Mouse (Mus musculus): ENCODE results near the gene Snf8. TPM values are rescaled to one million over a fixed set of nuclear protein-coding genes. Genes with fewer than 3 reads are reported as not detected.
A peak's percentile ranks its signal among the peaks of the same experiment; 100 is the strongest.

Snf8 gene
- total and polyA plus RNA-seq, 3 experiments: 70.8 to 199 (median 113) TPM

DNA sequence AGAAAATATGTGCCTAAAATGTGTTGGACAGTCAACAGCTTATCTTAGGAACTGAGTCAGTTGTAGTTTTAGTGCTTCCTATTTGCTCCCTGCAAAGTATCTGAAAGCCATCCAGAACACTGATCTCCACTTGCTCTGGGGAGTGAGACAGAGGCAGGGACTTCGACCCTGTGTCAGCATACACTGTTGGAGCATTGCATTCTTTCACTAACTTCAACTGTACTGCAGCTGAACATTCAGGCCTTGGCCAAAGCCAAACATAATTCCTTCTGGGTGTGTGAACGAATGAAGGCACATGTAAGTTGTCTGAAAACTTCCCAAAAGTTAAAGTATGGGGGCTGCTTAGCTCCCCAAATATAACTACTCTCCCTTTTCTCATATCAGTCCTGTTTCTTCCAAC lies 12.1 kb downstream of the Snf8 start:
- Histone ChIP-seq H3K36me3 (replicated peaks in 1 of 2; ENCODE audit: control insufficient read depth in 1 of 2, insufficient read depth in 1 of 2, low read length in 1 of 2) (peaks cover 54 to 88% of the 10 kb centered on the region in 2 experiments), H3K4me3 (replicated peaks in 1 of 3; ENCODE audit: low read depth in 2 of 3, low read length in 2 of 3, poor library complexity in 1 of 3) (no peak overlapping the region), H3K4me1 (ENCODE audit: control insufficient read depth in 1 of 2, insufficient read depth in 2 of 2) (peaks cover 14 to 77% of the 10 kb centered on the region in 2 experiments), H3K27me3 (replicated peaks) (no peaks in the 10 kb centered on the region), H3K27ac (ENCODE audit: insufficient read depth, low read depth) (peak overlapping the region; percentile 76), H3K4me2 (ENCODE audit: insufficient read depth, low read depth, poor library complexity, severe bottlenecking) (no peak overlapping the region), H3K79me2 (replicated peaks; ENCODE audit: control insufficient read depth, extremely low read depth, insufficient read depth, poor library complexity, severe bottlenecking) (0 out of 2 replicates have a peak, but pooled peaks cover 2% of the 10 kb centered on the region), H3K9ac (ENCODE audit: insufficient read depth, low read depth) (no peak overlapping the region), H3K9me3 (replicated peaks; ENCODE audit: low read length) (no peaks in the 10 kb centered on the region)
- TF ChIP-seq POLR2A (IDR thresholded peaks at IDR 0.05; ENCODE audit: low read depth, low read length) (no peak), POLR2AphosphoS2 (IDR thresholded peaks at IDR 0.05; ENCODE audit: low read depth, low read length) (peak; percentile 21; the same call in 1 of the 2 replicates)
- dilution Hi-C loops (cut with MboI; ENCODE audit: extremely low pct_ligation_motif_present, extremely low pct_unique_long_range_greater_than_20kb, low sequenced_read_pairs) (no loop called here), in situ Hi-C loops (cut with MboI; ENCODE audit: low pct_ligation_motif_present, low pct_unique_long_range_greater_than_20kb, low sequenced_read_pairs) (no loop called here)
- no peak for DNase-seq (ENCODE audit: extremely low read depth)

DNA sequence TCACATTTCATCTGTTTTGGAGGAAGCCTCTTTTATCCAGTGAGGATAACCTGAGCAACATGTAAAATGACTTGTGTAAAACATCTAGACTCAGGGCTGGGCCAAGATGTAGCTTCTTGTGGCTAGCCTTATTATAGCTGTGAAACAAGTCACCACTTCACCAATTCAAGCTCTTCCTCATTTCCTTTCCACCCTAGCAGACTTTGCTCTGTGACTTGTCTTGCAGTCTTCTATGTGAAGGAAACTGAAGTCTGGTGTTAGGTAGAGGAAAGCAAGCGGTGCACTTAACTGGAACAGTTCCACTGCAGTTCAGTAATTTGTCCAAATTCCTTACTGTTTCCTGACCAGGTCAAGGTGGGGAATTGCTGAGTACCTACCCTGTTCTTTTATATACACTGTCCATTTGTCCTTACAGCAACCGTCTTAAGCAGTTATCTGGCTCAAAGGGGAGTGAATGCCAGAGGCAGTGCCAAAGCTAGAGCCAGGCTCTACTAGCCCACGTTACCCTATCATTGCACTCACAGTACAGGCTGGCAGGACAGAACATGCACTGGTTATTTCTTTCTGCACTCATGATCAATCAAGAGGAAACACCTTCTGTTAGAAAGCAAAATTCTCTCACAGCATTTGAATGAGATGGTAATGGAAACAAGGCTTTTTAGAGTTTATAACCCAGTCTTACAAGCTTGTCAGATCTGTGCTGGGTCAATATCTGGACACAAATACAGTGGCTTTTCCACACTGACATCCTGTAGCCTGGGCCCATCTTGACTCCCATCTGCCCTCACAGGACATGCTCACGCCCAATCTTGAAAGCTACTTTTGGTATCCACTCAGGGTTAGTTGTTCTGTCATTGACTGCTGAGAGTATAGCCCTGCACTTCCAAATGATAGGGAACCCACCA lies 13.0 kb downstream of the Snf8 start:
- in situ Hi-C loops (cut with MboI; ENCODE audit: low pct_ligation_motif_present, low pct_unique_long_range_greater_than_20kb, low sequenced_read_pairs): no loop called here
- dilution Hi-C loops (cut with MboI; ENCODE audit: extremely low pct_ligation_motif_present, extremely low pct_unique_long_range_greater_than_20kb, low sequenced_read_pairs): no loop called here

DNA sequence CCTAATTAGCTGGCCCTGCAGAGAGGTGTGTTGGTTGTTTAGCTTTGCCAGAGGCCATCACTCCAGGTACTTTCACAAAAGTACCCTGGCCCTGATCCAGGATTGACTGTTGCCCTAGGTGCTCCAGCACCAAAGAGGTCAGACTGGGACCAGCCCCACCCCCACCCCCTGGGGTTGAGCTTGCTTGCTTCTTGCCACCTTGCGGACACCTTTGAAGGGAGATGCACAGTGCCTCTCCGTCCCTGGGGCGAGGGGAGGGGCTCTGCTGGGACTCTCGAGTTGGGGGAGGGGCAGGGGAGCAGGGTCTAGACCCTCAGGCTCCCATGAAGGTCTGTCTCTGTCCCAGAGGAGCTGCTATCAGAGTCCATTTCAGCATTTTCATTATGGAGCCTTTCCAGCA lies 15.3 kb downstream of the Snf8 start:
- H3K9me3 ChIP-seq (replicated peaks; ENCODE audit: low read length): no peaks in the 10 kb centered on the region
- H3K79me2 ChIP-seq (replicated peaks; ENCODE audit: control insufficient read depth, extremely low read depth, insufficient read depth, poor library complexity, severe bottlenecking): peaks cover 22% of the 10 kb centered on the region
- TF ChIP-seq SIN3A (IDR thresholded peaks at IDR 0.05; ENCODE audit: low read length): no peak
- no peak for TF ChIP-seq MAZ (IDR thresholded peaks at IDR 0.05; ENCODE audit: low read depth, low read length)
- TF ChIP-seq CHD2 (IDR thresholded peaks at IDR 0.05; ENCODE audit: low read length): 0 out of 2 replicates have a peak, but pooled peaks have one; percentile 14
- H3K9ac ChIP-seq (ENCODE audit: insufficient read depth, low read depth): no peak overlapping the region
- H3K4me3 ChIP-seq (replicated peaks in 1 of 3; ENCODE audit: low read depth in 2 of 3, low read length in 2 of 3, poor library complexity in 1 of 3): no peak overlapping the region
- no peaks in the 10 kb centered on the region for H3K27me3 ChIP-seq (replicated peaks)
- no peak overlapping the region for H3K4me2 ChIP-seq (ENCODE audit: insufficient read depth, low read depth, poor library complexity, severe bottlenecking)
- peaks cover 11 to 67% of the 10 kb centered on the region in 2 experiments for H3K4me1 ChIP-seq (ENCODE audit: control insufficient read depth in 1 of 2, insufficient read depth in 2 of 2)
- in situ Hi-C loops (cut with MboI; ENCODE audit: low pct_ligation_motif_present, low pct_unique_long_range_greater_than_20kb, low sequenced_read_pairs): no loop called here
- peaks cover 72 to 90% of the 10 kb centered on the region in 2 experiments for H3K36me3 ChIP-seq (replicated peaks in 1 of 2; ENCODE audit: control insufficient read depth in 1 of 2, insufficient read depth in 1 of 2, low read length in 1 of 2)
- dilution Hi-C loops (cut with MboI; ENCODE audit: extremely low pct_ligation_motif_present, extremely low pct_unique_long_range_greater_than_20kb, low sequenced_read_pairs): no loop called here
- 0 out of 2 replicates have a peak overlapping the region, but pooled peaks have one; percentile 2 for H3K27ac ChIP-seq (ENCODE audit: insufficient read depth, low read depth)
- DNase-seq (ENCODE audit: extremely low read depth): no peak

More for the DNA sequence above, 13.0 kb downstream of the Snf8 start:
- H3K4me3 ChIP-seq (replicated peaks in 1 of 3; ENCODE audit: low read depth in 2 of 3, low read length in 2 of 3, poor library complexity in 1 of 3): no peak overlapping the region
- DNase-seq (ENCODE audit: extremely low read depth): peak; percentile 57
- H3K27me3 ChIP-seq (replicated peaks): no peaks in the 10 kb centered on the region
- peaks cover 14 to 77% of the 10 kb centered on the region in 2 experiments for H3K4me1 ChIP-seq (ENCODE audit: control insufficient read depth in 1 of 2, insufficient read depth in 2 of 2)
- H3K27ac ChIP-seq (ENCODE audit: insufficient read depth, low read depth): peak overlapping the region; percentile 74
- H3K9ac ChIP-seq (ENCODE audit: insufficient read depth, low read depth): no peak overlapping the region
- TF ChIP-seq MEF2A (IDR thresholded peaks at IDR 0.05; ENCODE audit: borderline replicate concordance, low read depth, low read length) (peak; percentile 62; the same call in 1 of the 2 replicates), SMC3 (IDR thresholded peaks at IDR 0.05; ENCODE audit: low read depth, low read length) (no peak), CHD1 (IDR thresholded peaks at IDR 0.05; ENCODE audit: low read depth, low read length) (peak; percentile 88; the same call in 1 of the 2 replicates), POLR2AphosphoS2 (IDR thresholded peaks at IDR 0.05; ENCODE audit: low read depth, low read length) (peak; percentile 74; the same call in 1 of the 2 replicates), EP300 (IDR thresholded peaks at IDR 0.05; ENCODE audit: low read length) (peak; percentile 38; the same call in 1 of the 2 replicates), POLR2A (IDR thresholded peaks at IDR 0.05; ENCODE audit: low read depth, low read length) (no peak), TCF12 (IDR thresholded peaks at IDR 0.05; ENCODE audit: low read depth, low read length) (no peak), ZMIZ1 (IDR thresholded peaks at IDR 0.05; ENCODE audit: low read depth, low read length) (peak; percentile 83; the same call in 1 of the 2 replicates), JUND (conservative IDR thresholded peaks at IDR 0.05; ENCODE audit: low read depth, low read length) (0 out of 2 replicates have a peak, but pooled peaks have one; percentile 11), IRF4 (IDR thresholded peaks at IDR 0.05; ENCODE audit: low read depth, low read length) (0 out of 2 replicates have a peak, but pooled peaks have one; percentile 36), SIN3A (IDR thresholded peaks at IDR 0.05; ENCODE audit: low read length) (peak; percentile 23; the same call in 1 of the 2 replicates), PAX5 (IDR thresholded peaks at IDR 0.05; ENCODE audit: low read length) (no peak), MXI1 (IDR thresholded peaks at IDR 0.05; ENCODE audit: low read depth, low read length) (peak; percentile 34; the same call in 1 of the 2 replicates)
- peaks cover 7% of the 10 kb centered on the region for H3K79me2 ChIP-seq (replicated peaks; ENCODE audit: control insufficient read depth, extremely low read depth, insufficient read depth, poor library complexity, severe bottlenecking)
- H3K4me2 ChIP-seq (ENCODE audit: insufficient read depth, low read depth, poor library complexity, severe bottlenecking): no peak overlapping the region
- H3K36me3 ChIP-seq (replicated peaks in 1 of 2; ENCODE audit: control insufficient read depth in 1 of 2, insufficient read depth in 1 of 2, low read length in 1 of 2): peaks cover 59 to 92% of the 10 kb centered on the region in 2 experiments
- H3K9me3 ChIP-seq (replicated peaks; ENCODE audit: low read length): no peaks in the 10 kb centered on the region
